Mouse (Mus musculus): Measurements from ENCODE around the gene Hnmt. TPM values are rescaled to one million over a fixed set of nuclear protein-coding genes. Genes with fewer than 3 reads are reported as not detected.
"Not testable (repeated sequence)": the region's sequence is repeated elsewhere in the genome, so short reads cannot be mapped to it uniquely, and the experiment has no call there.

Hnmt gene
- total RNA-seq (2021) = 1 to 10 TPM; 6.4 to 7.6 TPM
- long read RNA-seq, experiment 1, partial matches to known transcripts = 0 of 7 reads
- long read RNA-seq, experiment 1, other reads (novel, unspliced or antisense) = 2 of 7 reads
- long read RNA-seq, experiment 2, partial matches to known transcripts = 0 of 10 reads
- long read RNA-seq, experiment 2, other reads (novel, unspliced or antisense) = 4 of 10 reads

DNA sequence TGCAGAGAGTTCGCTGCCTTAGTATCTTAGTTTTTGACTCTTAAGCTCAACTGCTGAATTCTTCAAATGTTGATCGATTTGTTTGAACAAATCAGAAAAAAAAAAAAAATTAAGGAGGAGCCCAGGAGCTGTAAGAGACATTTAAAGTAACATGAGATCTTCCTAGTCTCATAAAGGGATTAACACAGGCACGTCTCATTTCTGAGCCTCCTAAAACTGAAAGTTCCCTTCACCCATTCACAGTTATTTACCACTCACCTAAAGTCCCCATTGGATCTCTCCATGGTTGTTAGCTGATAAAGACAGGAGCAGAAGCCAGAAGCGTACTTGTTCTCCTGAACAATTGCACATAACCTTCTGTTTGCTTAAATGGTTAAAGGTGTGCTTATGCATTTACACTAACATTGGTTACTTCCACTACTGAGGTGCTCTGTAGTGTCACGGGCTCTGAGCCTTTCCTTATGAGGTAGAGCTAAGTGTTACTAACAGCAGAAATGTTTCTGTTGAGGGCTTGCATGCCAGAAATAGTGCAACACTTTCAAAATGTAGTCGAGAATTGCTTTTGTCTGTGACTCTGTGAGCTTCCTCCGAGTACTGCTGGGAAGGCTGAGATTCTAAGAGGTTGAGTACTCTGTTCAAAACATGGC, at the start of gene Hnmt:
Gene Hnmt, minus strand, starts transcription at position 51 of the 647 bp plus-strand sequence.
- DNase-seq (ENCODE audit: low spot score) = no peak

DNA sequence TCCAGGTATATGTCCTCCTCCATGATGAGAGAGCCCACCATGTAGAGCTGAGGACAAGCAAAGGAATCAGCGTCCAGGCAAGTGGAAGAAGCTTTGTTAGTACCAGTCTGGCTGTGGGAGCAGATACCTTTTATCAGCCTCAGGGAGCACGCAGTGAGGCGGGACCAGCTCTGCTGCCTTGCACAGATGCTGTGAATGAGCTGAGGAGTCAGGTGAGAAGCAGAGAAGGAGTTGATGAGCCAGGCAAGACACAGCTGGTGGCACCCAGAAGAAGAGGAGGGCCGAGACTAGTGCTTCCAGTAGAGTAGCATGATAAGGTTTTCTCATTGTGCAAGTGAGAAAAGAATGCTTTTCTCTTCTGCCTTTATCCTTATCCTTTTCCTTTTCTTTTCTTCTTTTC, 47.3 kb upstream of the Hnmt start, which contains the start of gene Tbpl2:
Gene Tbpl2, minus strand, starts transcription at position 101 of the 400 bp plus-strand sequence.
- no peak for DNase-seq (ENCODE audit: low spot score)

DNA sequence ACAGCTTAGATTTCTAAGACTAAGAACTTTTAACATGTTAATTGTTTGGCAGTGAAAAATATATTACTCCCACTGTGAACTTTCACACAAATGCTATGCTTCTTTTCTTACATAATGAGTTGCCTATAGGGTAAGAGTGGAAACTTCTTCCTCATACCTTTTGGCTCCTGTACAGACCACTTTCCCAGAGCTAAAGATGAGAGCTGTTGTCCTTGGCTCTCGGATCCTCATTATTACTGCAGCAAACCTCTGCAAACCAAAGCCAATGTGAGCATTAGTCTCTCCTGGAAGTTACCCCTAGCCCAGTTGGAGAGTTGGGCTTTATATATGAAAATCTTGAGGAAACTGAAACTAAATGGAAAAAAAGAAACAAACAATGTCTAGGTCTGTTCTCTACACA, 41.7 kb upstream of the Hnmt start:
- DNase-seq (ENCODE audit: low spot score) = no peak

DNA sequence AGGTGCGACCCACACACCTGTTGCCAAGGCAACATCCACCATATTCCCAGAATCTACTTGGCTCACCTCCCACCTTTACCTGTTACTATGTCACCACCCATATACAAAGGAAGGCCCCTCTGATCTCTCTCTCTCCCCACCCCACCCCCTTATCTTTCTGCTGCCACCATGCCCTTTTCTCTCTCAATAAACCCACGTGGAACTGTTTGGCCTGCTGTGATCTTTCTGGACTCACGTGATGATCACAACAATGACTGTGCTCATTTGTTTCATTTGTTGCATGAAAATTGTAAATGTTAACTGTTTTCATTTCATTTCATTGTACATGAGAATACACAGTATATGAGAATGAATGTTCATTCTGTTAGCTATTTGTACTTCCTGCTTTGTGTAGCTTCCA, 1.3 kb upstream of the Hnmt start:
- DNase-seq (ENCODE audit: low spot score) = no peak

GRCm38 (mm10) chr2:24048480-24049097, 605 bp downstream of the Hnmt start:
- peak; percentile 69 for DNase-seq (ENCODE audit: low spot score)

DNA sequence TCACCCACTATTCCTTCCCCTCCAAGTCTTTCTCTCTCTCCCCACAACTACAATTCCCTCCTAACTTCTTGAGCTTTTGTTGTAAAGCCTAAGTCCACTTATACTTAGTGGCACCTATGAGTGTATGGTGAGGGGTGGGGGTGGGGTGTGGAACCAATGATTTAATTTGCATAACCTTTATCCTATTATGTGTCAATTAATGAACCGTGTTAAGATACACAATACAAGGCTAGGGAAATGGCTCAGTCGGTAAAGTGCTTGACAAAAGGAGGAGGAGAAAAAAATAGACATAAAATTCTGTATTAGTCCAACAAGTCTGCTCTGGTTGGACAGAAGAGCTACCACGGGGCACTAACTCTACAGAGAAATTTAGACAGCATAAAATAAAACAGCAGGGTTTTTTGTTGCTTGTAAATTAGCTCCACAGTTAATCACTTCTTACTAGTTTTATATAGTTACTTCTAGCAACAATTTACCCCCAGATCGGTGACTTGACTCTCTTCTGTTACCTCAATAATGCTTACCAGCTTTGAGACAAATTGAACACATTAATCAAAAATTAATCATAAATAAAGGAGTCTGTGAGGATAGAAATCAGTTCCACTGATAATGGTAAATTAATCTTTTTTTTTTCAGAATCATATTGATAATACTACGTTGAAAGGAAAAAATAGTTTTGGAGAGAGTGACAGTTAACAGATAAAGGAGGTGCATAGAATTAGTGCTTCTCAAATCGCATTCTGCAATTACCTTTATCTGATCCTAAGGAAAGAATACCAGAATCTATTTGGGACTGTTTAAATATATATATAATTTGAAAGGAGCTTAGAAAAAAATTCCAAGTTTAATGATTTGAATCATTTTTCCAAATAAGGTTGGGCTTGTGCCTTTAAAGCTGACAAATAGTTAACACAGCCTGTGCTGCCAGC, 1.4 kb downstream of the Hnmt start:
- no peak for DNase-seq (ENCODE audit: low spot score)

- DNase-seq (ENCODE audit: low spot score) = no peak
These were observed 6.3 kb downstream of the Hnmt start for GRCm38 (mm10) chr2:24042901-24043300.

DNA sequence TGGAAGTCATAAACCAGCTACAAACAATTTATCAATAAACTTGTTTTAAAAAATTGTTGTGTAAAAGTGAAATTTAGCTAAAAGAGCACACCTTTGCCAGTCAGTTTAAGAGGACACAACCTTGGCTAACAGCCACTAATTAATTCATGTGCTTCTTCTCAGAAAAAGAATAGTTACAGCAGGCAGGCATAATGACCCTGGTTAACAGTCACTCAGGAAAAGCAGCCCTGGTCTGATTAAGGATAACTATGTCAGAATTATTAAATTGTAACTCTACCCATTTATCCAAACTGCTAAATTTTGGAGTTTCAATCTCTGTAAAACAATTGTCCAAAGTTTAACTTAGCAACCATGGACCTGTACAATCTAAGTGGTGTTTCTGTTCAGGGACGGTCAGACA, 8.7 kb downstream of the Hnmt start:
- DNase-seq (ENCODE audit: low spot score) = no peak

- not testable (repeated sequence) for DNase-seq (ENCODE audit: low spot score)
These were observed 29.8 kb downstream of the Hnmt start for GRCm38 (mm10) chr2:24019386-24019785.

- DNase-seq (ENCODE audit: low spot score) = no peak
These were observed 30.2 kb downstream of the Hnmt start for GRCm38 (mm10) chr2:24018966-24019365.

- no peak for DNase-seq (ENCODE audit: low spot score)
These were observed 34.2 kb downstream of the Hnmt start for GRCm38 (mm10) chr2:24014957-24015356.

DNA sequence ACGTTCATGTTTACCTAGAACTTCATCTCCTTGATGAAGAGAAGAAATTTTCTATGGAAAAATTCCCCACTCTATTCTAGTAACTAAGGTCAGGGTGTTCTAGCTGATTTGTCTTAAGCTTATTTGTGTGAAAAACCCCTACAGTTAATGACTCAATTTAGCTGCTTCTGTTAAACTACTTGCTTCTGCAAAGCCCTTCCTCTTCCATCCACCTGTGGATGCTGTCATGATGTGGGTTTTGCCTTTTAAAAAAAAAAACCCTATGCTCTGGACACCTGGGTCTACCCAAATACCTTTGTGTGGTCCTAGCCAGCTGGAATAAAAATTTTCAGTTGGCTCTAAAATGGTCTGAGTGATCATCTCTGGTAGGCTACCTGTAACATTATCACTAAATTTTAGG, 49.9 kb downstream of the Hnmt start:
- DNase-seq (ENCODE audit: low spot score) = no peak

GRCm38 (mm10) chr2:23998836-23999235, 50.4 kb downstream of the Hnmt start:
- DNase-seq (ENCODE audit: low spot score) = no peak

- no peak for DNase-seq (ENCODE audit: low spot score)
These were observed 52.4 kb downstream of the Hnmt start for GRCm38 (mm10) chr2:23996830-23997229.

DNA sequence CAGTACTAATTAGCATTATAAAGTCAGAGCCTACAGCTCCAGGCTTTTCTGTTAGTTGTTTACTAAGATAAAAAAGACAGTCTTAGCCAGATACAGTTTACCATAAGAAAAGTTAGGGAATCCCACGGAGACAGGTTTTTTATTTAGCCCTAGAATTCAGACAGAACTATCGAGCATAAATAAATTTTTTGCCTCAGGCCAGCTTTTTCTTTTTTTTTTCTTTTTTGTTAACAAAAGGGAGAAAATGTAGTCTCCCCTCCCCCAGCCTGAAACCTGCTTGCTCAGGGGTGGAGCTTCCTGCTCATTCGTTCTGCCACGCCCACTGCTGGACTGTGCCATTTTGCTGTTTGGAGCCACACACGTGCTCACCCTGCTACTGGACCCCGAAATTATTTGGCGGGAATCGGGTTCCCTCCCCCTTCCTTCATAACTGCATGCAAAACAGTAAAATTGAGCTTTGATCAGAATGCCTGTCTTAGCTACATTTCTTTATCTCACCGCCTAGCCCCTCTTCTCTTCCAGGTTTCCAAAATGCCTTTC, 59.1 kb downstream of the Hnmt start:
- DNase-seq (ENCODE audit: low spot score) = not testable (repeated sequence)

DNA sequence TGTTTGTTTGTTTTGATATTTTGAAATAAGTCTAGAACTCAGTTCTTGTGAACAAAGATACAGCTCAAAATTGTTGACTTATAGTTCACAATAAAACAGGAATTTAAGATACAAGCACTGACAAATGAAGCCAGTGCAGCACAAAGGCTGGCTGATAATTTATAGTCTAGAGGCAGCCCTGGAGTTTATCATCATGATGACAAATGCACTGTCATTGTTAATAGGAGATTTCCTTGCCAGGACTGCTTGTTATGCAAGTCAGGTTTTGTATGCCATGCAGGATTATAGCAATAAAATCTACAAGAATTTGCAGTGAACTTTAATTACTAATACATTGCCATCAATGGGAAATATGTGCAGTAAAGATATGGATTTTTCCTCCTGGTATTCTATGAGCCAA, 61.9 kb downstream of the Hnmt start:
- DNase-seq (ENCODE audit: low spot score) = no peak

- no peak for DNase-seq (ENCODE audit: low spot score)
These were observed 65.9 kb downstream of the Hnmt start for GRCm38 (mm10) chr2:23983343-23983742.

DNA sequence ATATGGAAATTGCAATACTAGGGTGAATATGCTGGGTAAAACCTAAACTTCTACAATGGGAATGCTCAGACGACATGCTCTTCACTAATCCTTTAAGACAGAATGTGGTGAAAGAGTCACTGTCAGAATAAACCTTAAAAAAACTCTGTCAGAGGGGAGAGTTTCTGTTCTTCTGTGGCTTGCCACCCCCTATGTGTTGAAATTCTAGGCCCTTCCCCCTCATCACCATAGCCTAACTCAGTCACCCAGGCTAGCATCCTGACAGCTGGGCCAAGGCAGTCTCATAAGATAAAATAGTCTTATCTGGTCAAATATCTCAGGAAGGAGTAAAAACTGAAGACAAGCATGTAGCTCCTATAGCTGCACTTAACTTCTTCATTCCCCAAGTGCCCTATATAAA, 66.3 kb downstream of the Hnmt start:
- no peak for DNase-seq (ENCODE audit: low spot score)

DNA sequence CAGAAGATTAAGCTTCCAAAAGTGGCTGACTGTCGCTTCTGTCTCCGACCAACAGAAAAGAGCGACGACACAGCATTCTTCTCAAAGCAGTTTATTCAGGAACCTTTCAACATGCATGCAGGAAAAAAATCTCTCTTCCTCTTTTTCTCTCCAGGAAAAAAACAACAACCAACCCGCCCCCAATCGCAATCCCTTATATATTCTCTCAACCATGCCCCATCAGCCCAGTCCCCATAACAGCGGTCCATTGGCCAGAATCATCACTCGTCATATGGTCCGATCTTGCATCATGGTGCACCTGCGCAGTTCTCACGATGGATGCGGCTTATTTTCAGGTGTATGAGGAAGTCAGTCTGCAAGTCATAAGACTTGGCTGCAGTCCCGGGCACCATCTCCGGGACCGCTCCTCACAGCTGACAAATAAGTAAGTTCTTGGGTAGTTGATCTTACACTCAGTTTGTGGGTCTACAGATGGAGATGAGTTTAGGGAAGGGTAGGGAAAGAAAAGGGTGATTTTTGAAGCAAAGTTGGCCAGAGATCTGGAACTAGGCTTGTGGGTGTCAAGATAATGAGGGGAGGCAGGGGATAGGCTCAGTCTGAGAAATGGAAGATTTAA, 88.4 kb downstream of the Hnmt start:
- DNase-seq (ENCODE audit: low spot score) = not testable (repeated sequence)

Data from gastrocnemius, adult 18-20 months (tissue).